Mouse (Mus musculus) olfactory bulb, adult 2 months (tissue): ENCODE data around the gene Prr3.

ENCODE experiments used
- CTCF ChIP-seq: fragments of 200-500 bp; IDR thresholded peaks from 2 replicates; pipeline ENCODE4 v1.5.1; 2012; ENCODE audit warnings: low read depth, mild to moderate bottlenecking, low read length, moderate library complexity; ENCODE audit not compliant: insufficient read depth
- POLR2A ChIP-seq: fragments of 200-500 bp; IDR thresholded peaks from 2 replicates; pipeline ENCODE4 v1.6.1; 2012; ENCODE audit warnings: mild to moderate bottlenecking, low read depth, low read length, moderate library complexity; ENCODE audit not compliant: insufficient read depth

- no peak for TF ChIP-seq CTCF
- TF ChIP-seq POLR2A, result peak; percentile 84
These were observed 10.3 kb downstream of the Prr3 start, which contains the start of gene Abcf1 for GRCm38 (mm10) chr17:35969418-35970389.
